Mouse (Mus musculus) cerebellum, postnatal 14 days (tissue): ENCODE data around the gene Aldh16a1.

ENCODE experiments used
- DNase-seq, 2 experiments: peaks; one replicate each; pipeline ENCODE4 v3.0.0; 2021; ENCODE audit warnings: mixed read lengths in 2 of 2

The Aldh16a1 gene

GRCm38 (mm10) chr7:45154096-45154992, at the start of gene Aldh16a1, which contains the start of gene Pih1d1:
Gene Aldh16a1 (minus strand): TSS chr7:45154584.
Gene Pih1d1 (plus strand): TSS chr7:45154303.
- peak; percentile 99 for DNase-seq

GRCm38 (mm10) chr7:45202654-45203053, 48.3 kb upstream of the Aldh16a1 start:
- no peak for DNase-seq

GRCm38 (mm10) chr7:45198961-45199360, 44.6 kb upstream of the Aldh16a1 start:
- DNase-seq = peak in 1 of 2 experiments; percentile 32

GRCm38 (mm10) chr7:45198435-45198834, 44.1 kb upstream of the Aldh16a1 start:
- DNase-seq = peak; percentile 95 to 96

GRCm38 (mm10) chr7:45196994-45197393, 42.6 kb upstream of the Aldh16a1 start:
- no peak for DNase-seq

- DNase-seq = no peak
Measured at GRCm38 (mm10) chr7:45196176-45196535, 41.8 kb upstream of the Aldh16a1 start.

- DNase-seq = peak; percentile 58 to 68
Measured at GRCm38 (mm10) chr7:45195341-45196175, 41.2 kb upstream of the Aldh16a1 start.

GRCm38 (mm10) chr7:45193871-45194785, 39.7 kb upstream of the Aldh16a1 start:
- peak; percentile 69 to 73 for DNase-seq

GRCm38 (mm10) chr7:45193406-45193805, 39.0 kb upstream of the Aldh16a1 start:
- peak; percentile 79 to 80 for DNase-seq

GRCm38 (mm10) chr7:45192585-45193310, 38.4 kb upstream of the Aldh16a1 start:
- peak; percentile 49 to 58 for DNase-seq

- peak; percentile 85 to 92 for DNase-seq
Measured at GRCm38 (mm10) chr7:45191803-45192363, 37.5 kb upstream of the Aldh16a1 start.

GRCm38 (mm10) chr7:45191161-45191560, 36.8 kb upstream of the Aldh16a1 start:
- peak in 1 of 2 experiments; percentile 28 for DNase-seq

- DNase-seq = no peak
Measured at GRCm38 (mm10) chr7:45190186-45190585, 35.8 kb upstream of the Aldh16a1 start.

GRCm38 (mm10) chr7:45189600-45189999, 35.2 kb upstream of the Aldh16a1 start:
- DNase-seq = peak in 1 of 2 experiments; percentile 43

- no peak for DNase-seq
Measured at GRCm38 (mm10) chr7:45185921-45186320, 31.5 kb upstream of the Aldh16a1 start.

GRCm38 (mm10) chr7:45183672-45184071, 29.3 kb upstream of the Aldh16a1 start:
- no peak for DNase-seq

- no peak for DNase-seq
Measured at GRCm38 (mm10) chr7:45182606-45183005, 28.2 kb upstream of the Aldh16a1 start.

GRCm38 (mm10) chr7:45182199-45182601, 27.8 kb upstream of the Aldh16a1 start:
- DNase-seq = peak; percentile 88

- DNase-seq = peak in 1 of 2 experiments; percentile 29
Measured at GRCm38 (mm10) chr7:45181540-45181939, 27.2 kb upstream of the Aldh16a1 start.

- DNase-seq = peak in 1 of 2 experiments; percentile 24
Measured at GRCm38 (mm10) chr7:45180896-45181477, 26.6 kb upstream of the Aldh16a1 start, which contains the start of gene Pth2. Gene Pth2 (plus strand): TSS chr7:45180995.

GRCm38 (mm10) chr7:45179469-45179868, 25.1 kb upstream of the Aldh16a1 start, which contains the start of gene Gfy:
Gene Gfy (minus strand): TSS chr7:45179569.
- DNase-seq = no peak
